Mouse (Mus musculus) hindbrain, embryonic 14.5 days (tissue): ENCODE results near the gene Oscar. TPM values are rescaled to one million over a fixed set of nuclear protein-coding genes. Genes with fewer than 3 reads are reported as not detected.

Experiments used
- ATAC-seq: fragments of 200-750 bp; cut with Nextera tagmentation; 2 replicates; pipeline ENCODE4 v1.8.0; 2017; ENCODE audit warnings: moderate number of reproducible peaks, mild to moderate bottlenecking, moderate TSS enrichment, moderate library complexity; ENCODE audit not compliant: low FRiP score
- DNase-seq: peaks from one replicate; pipeline ENCODE4 v3.0.0-alpha.2; 2015; ENCODE audit warnings: low spot score
- H3K27ac ChIP-seq: fragments of 300-500 bp; sonication (generic); 2 replicates; pipeline ENCODE4 v1.5.1; 2014; ENCODE audit warnings: mild to moderate bottlenecking, moderate library complexity
- H3K27me3 ChIP-seq: fragments of 300-500 bp; sonication (generic); 2 replicates; pipeline ENCODE4 v1.6.1; 2014; ENCODE audit warnings: mild to moderate bottlenecking, low read length, mixed read lengths; ENCODE audit not compliant: control insufficient read depth, insufficient read depth
- H3K36me3 ChIP-seq: fragments of 300-500 bp; sonication (generic); replicated peaks from 2 replicates; pipeline ENCODE4 v1.6.1; 2014; ENCODE audit not compliant: control insufficient read depth, insufficient read depth
- H3K4me1 ChIP-seq: fragments of 300-500 bp; sonication (generic); replicated peaks from 2 replicates; pipeline ENCODE4 v1.6.1; 2014; ENCODE audit warnings: antibody characterized with exemption, low read length, mixed read lengths; ENCODE audit not compliant: control insufficient read depth, insufficient read depth
- H3K4me2 ChIP-seq: fragments of 300-500 bp; sonication (generic); replicated peaks from 2 replicates; pipeline ENCODE4 v1.6.1; 2014; ENCODE audit warnings: mild to moderate bottlenecking, moderate library complexity
- H3K4me3 ChIP-seq: fragments of 300-500 bp; sonication (generic); replicated peaks from 2 replicates; pipeline ENCODE4 v1.5.1; 2014; ENCODE audit warnings: mild to moderate bottlenecking, low read length
- H3K9ac ChIP-seq: fragments of 300-500 bp; sonication (generic); 2 replicates; pipeline ENCODE4 v1.6.1; 2014
- H3K9me3 ChIP-seq: fragments of 300-500 bp; sonication (generic); 2 replicates; pipeline ENCODE4 v1.6.1; 2016; ENCODE audit warnings: low read length; ENCODE audit not compliant: control insufficient read depth
- WGBS: fragments of 180-500 bp; shearing (Covaris S2); extraction: QIAGEN DNeasy Blood & Tissue Kit; methylation state at CpG from one replicate; pipeline ENCODE4 v1.1.7; 2014; 5-methylcytosine and 5-hydroxymethylcytosine counted together
- polyA plus RNA-seq: library from polyadenylated mRNA; unstranded; fragments of >200 nt; fragmentation: Nextera tagmentation; extraction: Ambion mirVana; gene quantifications from 2 replicates; pipeline ENCODE4 v1.2.1, GENCODE M21; 2014

Gene Oscar
- polyA plus RNA-seq, 1 experiment from 2014 or later, result 0.39 TPM

DNA sequence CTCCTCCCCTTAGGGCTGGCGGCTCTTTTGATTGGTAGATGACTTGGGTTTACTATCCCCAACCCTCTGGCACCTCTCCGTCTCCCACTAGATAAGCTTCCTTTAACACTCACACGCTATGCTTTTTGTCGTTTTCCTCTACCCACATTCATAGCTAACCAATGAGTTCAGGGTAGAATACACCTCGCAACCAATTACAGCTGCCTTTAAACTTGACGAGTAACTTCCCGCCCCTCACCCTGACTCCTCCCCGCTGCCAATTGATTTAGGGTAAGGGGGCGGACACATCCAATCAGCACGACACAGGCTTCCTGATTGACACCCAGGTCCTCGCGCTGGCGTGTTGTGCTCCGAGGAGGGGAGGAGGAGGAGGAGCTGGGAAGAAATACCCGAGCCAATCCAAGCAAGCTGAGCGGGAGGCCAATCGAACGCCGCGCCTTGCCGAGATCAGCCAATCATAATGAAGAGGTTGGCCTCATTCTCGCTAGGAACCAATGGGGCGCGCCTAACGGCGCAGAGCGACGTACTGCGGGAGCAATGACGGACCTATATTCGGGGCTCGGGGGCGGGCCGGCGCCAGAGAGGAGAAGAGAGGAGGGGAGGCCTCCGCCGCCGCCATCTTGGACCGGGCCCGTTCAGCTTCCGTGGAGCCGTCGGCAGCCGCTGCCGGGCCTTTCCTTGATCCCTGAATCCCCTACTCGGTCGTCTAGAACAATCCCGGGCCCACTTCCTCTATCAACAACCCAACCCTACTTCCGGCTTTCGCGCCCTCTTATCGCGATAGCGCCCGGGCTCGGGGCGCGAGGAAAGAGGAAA lies 28.9 kb upstream of the Oscar start, which contains the start of gene Cnot3:
TSS of gene Cnot3 (plus strand) at position 597 of the 816 bp plus-strand sequence.
- peak within 1 kb of the TSS; percentile 75 for H3K4me2 ChIP-seq
- H3K4me3 ChIP-seq, result peak within 1 kb of the TSS; percentile 85
- peaks cover 35% of the 10 kb centered on the region for H3K4me1 ChIP-seq
- ATAC-seq, result peak; percentile 98
- peak within 1 kb of the TSS; percentile 93 for H3K9ac ChIP-seq
- peaks cover 20% of the 10 kb centered on the region for H3K36me3 ChIP-seq
- H3K27me3 ChIP-seq, result no peaks in the 10 kb centered on the region
- WGBS, result under 1% methylated on average over 51 of the region's 58 CpGs
- peak; percentile 97 for DNase-seq
- no peaks in the 10 kb centered on the region for H3K9me3 ChIP-seq
- H3K27ac ChIP-seq, result peak within 1 kb of the TSS; percentile 93

DNA sequence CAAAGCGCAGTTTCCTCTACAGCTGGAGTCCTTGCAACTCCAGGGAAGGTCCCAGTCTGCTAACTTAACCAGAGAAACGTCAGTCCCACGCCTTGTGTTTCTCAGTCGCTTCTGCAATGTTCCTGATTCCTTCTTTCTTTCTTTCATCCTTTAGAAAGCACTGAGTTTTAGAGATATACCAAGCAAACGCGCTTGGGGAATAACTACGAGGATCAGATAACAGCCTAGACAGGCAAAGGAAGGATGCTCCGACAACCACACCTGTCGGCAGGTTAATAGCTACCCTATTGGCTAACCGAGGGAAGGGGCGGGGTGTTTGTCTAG lies 28.4 kb upstream of the Oscar start:
- Histone ChIP-seq H3K9ac (0 out of 2 replicates have a peak overlapping the region, but pooled peaks have one; percentile 9), H3K9me3 (no peaks in the 10 kb centered on the region), H3K4me1 (peaks cover 35% of the 10 kb centered on the region), H3K27ac (no peak overlapping the region), H3K4me2 (peak overlapping the region; percentile 52), H3K27me3 (no peaks in the 10 kb centered on the region), H3K4me3 (peak overlapping the region; percentile 85), H3K36me3 (peaks cover 26% of the 10 kb centered on the region)
- ATAC-seq (no peak), DNase-seq (no peak)
- WGBS, result under 1% methylated on average over 11 of the region's 11 CpGs

DNA sequence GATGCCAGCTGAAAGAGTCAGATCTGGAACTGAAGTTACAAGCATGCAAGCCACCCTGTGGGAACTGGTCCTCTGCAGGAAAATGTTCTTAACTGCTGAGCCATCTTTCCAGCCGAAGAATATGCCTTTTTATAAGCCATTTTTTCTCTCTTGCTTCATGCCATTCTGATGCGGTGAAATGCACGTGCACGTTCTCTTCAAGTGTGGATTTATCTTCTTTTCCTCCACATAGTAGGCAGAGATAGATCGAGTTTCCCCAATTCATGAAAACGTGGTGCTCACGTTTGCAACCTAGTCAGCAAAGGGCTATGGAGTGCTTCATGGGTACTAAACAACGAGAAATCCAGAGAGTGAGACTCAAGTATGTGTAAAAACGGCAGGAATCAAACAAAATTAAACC lies 27.9 kb upstream of the Oscar start:
- Histone ChIP-seq H3K4me1 (peaks cover 33% of the 10 kb centered on the region), H3K27me3 (no peaks in the 10 kb centered on the region), H3K4me2 (peak overlapping the region; percentile 52), H3K36me3 (peaks cover 30% of the 10 kb centered on the region), H3K9me3 (no peaks in the 10 kb centered on the region), H3K4me3 (peak overlapping the region; percentile 85), H3K9ac (0 out of 2 replicates have a peak overlapping the region, but pooled peaks have one; percentile 9), H3K27ac (no peak overlapping the region)
- 29% methylated on average over 9 of the region's 9 CpGs for WGBS
- no peak for DNase-seq
- no peak for ATAC-seq

DNA sequence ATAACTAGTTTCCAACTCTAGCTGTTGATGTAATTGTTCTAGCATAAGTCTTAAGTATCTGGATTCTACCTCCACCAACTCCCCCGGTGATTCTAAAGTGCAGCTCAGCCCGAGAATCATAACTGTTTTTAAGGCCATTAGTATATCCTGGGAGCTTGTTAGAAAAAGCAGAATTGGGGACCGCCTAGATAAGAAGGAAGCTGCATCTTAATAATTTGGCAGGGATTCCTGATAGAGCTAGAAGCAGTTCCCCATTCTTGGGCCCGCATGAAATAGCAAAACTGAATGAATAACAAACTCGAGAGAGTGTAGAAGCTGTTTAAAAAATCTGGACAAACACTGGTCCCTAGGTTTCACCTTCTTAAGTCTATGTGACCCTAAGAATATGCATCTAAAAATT lies 27.5 kb upstream of the Oscar start:
- Histone ChIP-seq H3K4me2 (no peak overlapping the region), H3K9ac (0 out of 2 replicates have a peak overlapping the region, but pooled peaks have one; percentile 9), H3K4me1 (peaks cover 29% of the 10 kb centered on the region), H3K9me3 (no peaks in the 10 kb centered on the region), H3K27ac (no peak overlapping the region), H3K36me3 (peaks cover 34% of the 10 kb centered on the region), H3K4me3 (no peak overlapping the region), H3K27me3 (no peaks in the 10 kb centered on the region)
- ATAC-seq (no peak), DNase-seq (no peak)
- 77% methylated on average over 5 of the region's 5 CpGs for WGBS

DNA sequence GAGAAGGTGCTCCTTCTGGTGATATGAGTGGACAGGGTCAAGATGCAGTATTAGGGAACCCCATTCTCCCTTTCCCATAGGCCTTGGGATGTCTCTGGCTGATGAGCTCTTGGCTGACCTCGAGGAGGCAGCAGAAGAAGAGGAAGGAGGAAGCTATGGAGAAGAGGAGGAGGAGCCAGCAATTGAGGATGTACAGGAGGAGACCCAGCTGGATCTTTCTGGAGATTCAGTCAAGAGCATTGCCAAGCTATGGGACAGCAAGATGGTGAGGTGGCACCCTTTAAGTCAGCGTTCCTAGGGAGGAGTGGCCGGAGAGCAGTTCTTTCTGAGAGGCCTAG lies 14.5 kb upstream of the Oscar start:
- ATAC-seq (no peak), DNase-seq (no peak)

DNA sequence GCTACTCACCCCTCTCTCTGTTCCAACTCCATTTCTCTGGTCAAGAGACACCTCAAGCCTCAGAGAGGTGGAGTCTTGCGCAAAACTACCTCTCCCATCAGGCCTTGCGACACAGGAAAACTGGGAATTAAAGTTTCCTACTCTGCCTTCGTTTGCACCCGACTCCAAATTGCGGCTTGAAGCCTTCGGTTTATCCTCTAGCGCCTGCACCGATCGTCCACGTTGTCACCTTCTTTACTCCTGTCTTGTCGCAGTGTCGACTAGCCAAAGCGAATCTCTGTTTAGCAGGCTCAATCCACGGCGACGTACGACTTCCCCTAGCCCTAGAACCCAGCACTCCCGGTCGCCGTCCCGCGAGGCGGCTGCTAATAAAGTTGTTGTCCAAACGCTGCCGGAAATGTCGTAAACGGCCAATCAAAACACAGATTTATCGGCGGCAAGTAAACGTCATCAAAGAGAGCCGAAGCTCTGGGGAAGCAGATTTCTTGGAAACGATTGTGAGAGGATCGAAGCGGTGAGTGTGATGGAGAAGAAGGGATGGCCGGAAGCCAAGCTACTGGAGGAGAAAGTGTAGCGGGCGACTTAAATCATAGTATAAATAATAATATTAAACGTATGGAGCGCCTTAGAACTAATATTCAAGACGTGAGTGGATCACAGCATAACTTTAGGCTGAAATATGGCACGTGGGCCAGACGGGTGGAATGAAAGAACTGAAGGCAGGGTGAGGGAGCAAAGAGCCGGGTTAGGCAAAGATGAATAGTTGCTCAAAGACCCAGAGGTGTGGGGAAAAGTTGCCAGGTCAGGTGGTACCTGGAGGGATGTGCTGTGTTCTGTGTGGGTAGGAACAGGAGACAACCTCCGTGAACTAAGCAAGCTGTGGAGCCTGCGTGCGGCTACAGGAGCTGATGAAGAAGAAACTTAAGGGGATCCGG lies 13.9 kb upstream of the Oscar start, which contains the start of the genes Tfpt and Prpf31:
TSS of gene Tfpt (minus strand) at position 387 of the 935 bp plus-strand sequence.
TSS of gene Prpf31 (plus strand) at position 443 of the 935 bp plus-strand sequence.
- peaks cover 36% of the 10 kb centered on the region for H3K36me3 ChIP-seq
- peak; percentile 98 for DNase-seq
- peak within 1 kb of the TSS; percentile 54 for H3K4me3 ChIP-seq
- H3K9ac ChIP-seq, result peak within 1 kb of the TSS; percentile 66
- ATAC-seq, result peak; percentile 90
- no peaks in the 10 kb centered on the region for H3K9me3 ChIP-seq
- peaks cover 18% of the 10 kb centered on the region for H3K4me1 ChIP-seq
- 1% methylated on average over 47 of the region's 47 CpGs for WGBS
- H3K27ac ChIP-seq, result peak within 1 kb of the TSS; percentile 70
- peak within 1 kb of the TSS; percentile 80 for H3K4me2 ChIP-seq
- no peaks in the 10 kb centered on the region for H3K27me3 ChIP-seq

More for the DNA sequence above, 14.5 kb upstream of the Oscar start:
- H3K9ac ChIP-seq, result peak overlapping the region; percentile 66
- H3K4me1 ChIP-seq, result peaks cover 18% of the 10 kb centered on the region
- peak overlapping the region; percentile 54 for H3K4me3 ChIP-seq
- peaks cover 36% of the 10 kb centered on the region for H3K36me3 ChIP-seq
- no peaks in the 10 kb centered on the region for H3K27me3 ChIP-seq
- peak overlapping the region; percentile 80 for H3K4me2 ChIP-seq
- H3K27ac ChIP-seq, result no peak overlapping the region; the same call in 1 of the 2 replicates
- WGBS, result 69% methylated on average over 3 of the region's 3 CpGs
- no peaks in the 10 kb centered on the region for H3K9me3 ChIP-seq

DNA sequence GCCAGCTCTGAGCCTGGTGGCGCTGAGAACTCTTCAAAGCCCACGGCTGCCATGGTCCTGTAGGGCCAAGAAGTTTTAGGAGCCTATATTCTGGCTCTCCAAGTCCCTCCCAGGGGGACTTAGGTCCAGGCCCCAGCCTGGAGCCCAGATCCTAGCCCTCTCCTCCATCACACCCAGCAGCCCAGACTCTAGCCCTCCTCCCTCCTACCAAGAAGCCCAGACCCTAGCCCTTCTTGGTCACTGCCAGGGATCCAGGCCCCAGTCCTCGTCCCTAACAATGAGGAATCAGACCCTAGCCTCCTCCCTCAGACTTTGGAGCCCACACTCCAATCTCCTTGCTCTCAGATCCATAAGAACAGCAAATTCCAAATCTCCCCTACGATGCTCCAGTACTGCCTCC lies 13.1 kb upstream of the Oscar start:
- no peak for DNase-seq
- ATAC-seq, result peak; percentile 29; the same call in 1 of the 2 replicates
- 39% methylated on average over 4 of the region's 4 CpGs for WGBS

DNA sequence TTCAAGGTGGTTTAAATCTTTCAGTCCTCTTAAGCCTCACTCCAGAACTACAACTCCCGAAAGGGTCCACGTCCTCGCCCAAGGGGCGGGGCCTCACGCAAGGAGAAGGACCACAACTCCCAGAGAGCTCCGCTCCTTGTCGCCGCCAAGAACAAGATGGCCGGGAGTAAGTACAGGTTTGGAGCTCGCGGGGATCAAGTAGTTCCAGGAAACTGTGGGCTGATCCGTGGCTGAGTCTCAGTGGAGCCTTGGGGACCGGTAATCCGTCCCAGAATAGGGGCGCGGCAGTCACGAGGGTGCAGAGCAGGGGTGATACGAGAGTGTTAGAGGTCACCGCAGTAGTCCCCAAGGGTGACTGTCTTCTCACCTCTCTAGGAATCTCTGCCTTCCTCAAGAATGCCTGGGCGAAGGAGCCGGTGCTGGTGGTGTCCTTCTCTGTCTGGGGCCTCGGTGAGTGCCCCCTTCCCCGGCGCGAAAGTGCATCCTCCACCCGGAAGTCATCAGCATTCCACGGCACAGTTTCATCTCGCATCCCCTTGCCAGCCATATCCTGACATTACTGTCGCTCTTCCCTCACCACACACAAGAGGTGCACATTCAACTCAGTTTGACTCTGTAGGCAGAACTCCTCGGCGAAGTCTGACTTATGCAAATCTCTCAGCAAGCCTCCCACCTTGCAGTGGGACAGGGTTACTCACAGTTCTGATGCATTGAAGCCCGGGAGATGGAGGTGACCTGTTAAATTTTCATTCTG lies 1.5 kb upstream of the Oscar start, which contains the start of gene Ndufa3:
TSS of gene Ndufa3 (plus strand) at position 132 of the 754 bp plus-strand sequence.
- H3K9me3 ChIP-seq, result no peaks in the 10 kb centered on the region
- peak within 1 kb of the TSS; percentile 82 for H3K9ac ChIP-seq
- peak; percentile 95 for ATAC-seq
- no peaks in the 10 kb centered on the region for H3K27me3 ChIP-seq
- H3K36me3 ChIP-seq, result peaks cover 38% of the 10 kb centered on the region
- under 1% methylated on average over 32 of the region's 32 CpGs for WGBS
- peaks cover 12% of the 10 kb centered on the region for H3K4me1 ChIP-seq
- peak; percentile 89 for DNase-seq
- H3K4me3 ChIP-seq, result peak within 1 kb of the TSS; percentile 74
- H3K4me2 ChIP-seq, result peak within 1 kb of the TSS; percentile 86
- H3K27ac ChIP-seq, result peak within 1 kb of the TSS; percentile 73

More for the DNA sequence above, 13.1 kb upstream of the Oscar start:
- peak overlapping the region; percentile 66 for H3K9ac ChIP-seq
- no peaks in the 10 kb centered on the region for H3K27me3 ChIP-seq
- peaks cover 40% of the 10 kb centered on the region for H3K36me3 ChIP-seq
- H3K4me1 ChIP-seq, result peaks cover 18% of the 10 kb centered on the region
- peak overlapping the region; percentile 70 for H3K27ac ChIP-seq
- H3K4me2 ChIP-seq, result peak overlapping the region; percentile 80
- H3K4me3 ChIP-seq, result peak overlapping the region; percentile 54
- no peaks in the 10 kb centered on the region for H3K9me3 ChIP-seq
